Mouse (Mus musculus) embryonic fibroblast, embryonic 13.5 days (primary cell): Measurements from ENCODE around the gene BC067074. TPM values are rescaled to one million over a fixed set of nuclear protein-coding genes. Genes with fewer than 3 reads are reported as not detected.

Source experiments
- H3K27ac ChIP-seq: 2 replicates; pipeline ENCODE4 v1.5.1; 2012; ENCODE audit warnings: low read length, control low read depth, inconsistent platforms; ENCODE audit not compliant: insufficient read depth
- H3K4me1 ChIP-seq: 2 replicates; pipeline ENCODE4 v1.6.1; 2011; ENCODE audit warnings: low read length; ENCODE audit not compliant: control insufficient read depth, insufficient read depth
- H3K4me3 ChIP-seq: 2 replicates; pipeline ENCODE4 v1.5.1; 2011; ENCODE audit warnings: mild to moderate bottlenecking, control low read depth, low read length; ENCODE audit not compliant: insufficient read depth
- CTCF ChIP-seq: IDR thresholded peaks from 2 replicates; pipeline ENCODE4 v1.5.1; 2011; ENCODE audit warnings: mild to moderate bottlenecking, control low read depth, low read length, moderate library complexity, borderline replicate concordance; ENCODE audit not compliant: insufficient read depth
- POLR2A ChIP-seq: IDR thresholded peaks from 2 replicates; pipeline ENCODE4 v1.6.1; 2011; ENCODE audit warnings: low read depth, mild to moderate bottlenecking, control low read depth, low read length, moderate library complexity
- polyA plus RNA-seq: library from polyadenylated mRNA; stranded (reverse); fragments of >200 nt; gene quantifications from 2 replicates; pipeline ENCODE4 v1.2.4, GENCODE M21; 2011; ENCODE audit warnings: low read depth; ENCODE audit not compliant: missing spikeins, insufficient read length

The BC067074 gene
- polyA plus RNA-seq, 1 experiment = 8.4 TPM

- Histone ChIP-seq H3K4me1 (no peaks in the 10 kb centered on the region), H3K4me3 (no peak overlapping the region), H3K27ac (no peak overlapping the region)
- TF ChIP-seq POLR2A = no peak
- TF ChIP-seq CTCF = no peak
These were observed 13.6 kb downstream of the BC067074 start for GRCm38 (mm10) chr13:113306581-113306980.

GRCm38 (mm10) chr13:113319588-113319987 lies 26.6 kb downstream of the BC067074 start:
- Histone ChIP-seq H3K4me1 (no peaks in the 10 kb centered on the region), H3K4me3 (no peak overlapping the region), H3K27ac (no peak overlapping the region)
- TF ChIP-seq POLR2A (no peak), CTCF (no peak)

GRCm38 (mm10) chr13:113321972-113322371 lies 29.0 kb downstream of the BC067074 start:
- Histone ChIP-seq H3K4me3 (no peak overlapping the region), H3K27ac (no peak overlapping the region), H3K4me1 (no peaks in the 10 kb centered on the region)
- TF ChIP-seq POLR2A (no peak), CTCF (no peak)

- no peaks in the 10 kb centered on the region for H3K4me1 ChIP-seq
- no peak for TF ChIP-seq POLR2A
- no peak for TF ChIP-seq CTCF
- H3K4me3 ChIP-seq = no peak overlapping the region
- no peak overlapping the region for H3K27ac ChIP-seq
These were observed 31.3 kb downstream of the BC067074 start for GRCm38 (mm10) chr13:113324241-113324640.

- Histone ChIP-seq H3K27ac (no peak overlapping the region), H3K4me1 (no peaks in the 10 kb centered on the region), H3K4me3 (no peak overlapping the region)
- TF ChIP-seq POLR2A (no peak), CTCF (no peak)
These were observed 32.7 kb downstream of the BC067074 start for GRCm38 (mm10) chr13:113325678-113326077.

GRCm38 (mm10) chr13:113332256-113332655 lies 39.3 kb downstream of the BC067074 start:
- Histone ChIP-seq H3K4me1 (no peaks in the 10 kb centered on the region), H3K27ac (no peak overlapping the region), H3K4me3 (no peak overlapping the region)
- TF ChIP-seq POLR2A = no peak
- TF ChIP-seq CTCF = no peak

- Histone ChIP-seq H3K4me3 (no peak overlapping the region), H3K4me1 (no peaks in the 10 kb centered on the region), H3K27ac (no peak overlapping the region)
- TF ChIP-seq POLR2A (no peak), CTCF (no peak)
These were observed 40.4 kb downstream of the BC067074 start for GRCm38 (mm10) chr13:113333374-113333773.

GRCm38 (mm10) chr13:113333931-113334330 lies 41.0 kb downstream of the BC067074 start:
- Histone ChIP-seq H3K4me1 (no peaks in the 10 kb centered on the region), H3K4me3 (no peak overlapping the region), H3K27ac (no peak overlapping the region)
- TF ChIP-seq CTCF (no peak), POLR2A (no peak)

GRCm38 (mm10) chr13:113334773-113335172 lies 41.8 kb downstream of the BC067074 start:
- no peaks in the 10 kb centered on the region for H3K4me1 ChIP-seq
- H3K4me3 ChIP-seq = no peak overlapping the region
- no peak overlapping the region for H3K27ac ChIP-seq
- TF ChIP-seq CTCF (no peak), POLR2A (no peak)

- Histone ChIP-seq H3K4me3 (no peak overlapping the region), H3K4me1 (peaks cover 5% of the 10 kb centered on the region; the same call in 1 of the 2 replicates), H3K27ac (no peak overlapping the region)
- no peak for TF ChIP-seq CTCF
- TF ChIP-seq POLR2A = no peak
These were observed 44.4 kb downstream of the BC067074 start for GRCm38 (mm10) chr13:113337223-113337858.

- no peak for TF ChIP-seq CTCF
- Histone ChIP-seq H3K4me1 (peaks cover 10% of the 10 kb centered on the region; the same call in 1 of the 2 replicates), H3K4me3 (no peak overlapping the region), H3K27ac (peak overlapping the region; percentile 41)
These were observed 47.7 kb downstream of the BC067074 start for GRCm38 (mm10) chr13:113340644-113341043.
